Mouse (Mus musculus) layer of hippocampus, postnatal 10 days (tissue): ENCODE data around the gene Cenpk. TPM values are rescaled to one million over a fixed set of nuclear protein-coding genes. Genes with fewer than 3 reads are reported as not detected.

Experiments used
- total RNA-seq, 2 experiments: library from RNA; stranded (reverse); gene quantifications; 2 replicates each; pipeline ENCODE4 v1.2.3; 2021

Gene Cenpk
- total RNA-seq, 2 experiments from 2014 or later: 3.0 to 4.5 TPM

Other genes with a start within 250 kb of the Cenpk start
- 10 to 100 TPM; 43.4 to 50.8 TPM for gene Nln, start 119.0 kb upstream of the Cenpk start, total RNA-seq
- 10 to 100 TPM; 56.7 to 62.0 TPM for gene Sgtb, start 118.9 kb upstream of the Cenpk start, total RNA-seq
- gene Trappc13, start 50.1 kb upstream of the Cenpk start, total RNA-seq: 10 to 100 TPM; 47.6 to 50.2 TPM
- 10 to 100 TPM; 55.5 to 57.4 TPM for gene Trim23, start 49.8 kb upstream of the Cenpk start, total RNA-seq
- 10 to 100 TPM; 13.2 to 13.7 TPM for gene Ppwd1, start 232 bp downstream of the Cenpk start, total RNA-seq
- gene Adamts6, start 59.2 kb downstream of the Cenpk start, total RNA-seq: 1 to 10 TPM; 3.5 to 4.2 TPM